Mouse (Mus musculus) myocyte (in vitro differentiated cells): ENCODE data around the gene BC030867.

Source experiments
- POLR2A ChIP-seq: IDR thresholded peaks from one replicate; pipeline ENCODE4 v1.6.1; 2011; ENCODE audit warnings: low read depth, mild to moderate bottlenecking, control low read depth, moderate library complexity; ENCODE audit not compliant: insufficient read length
- POLR2AphosphoS2 ChIP-seq: IDR thresholded peaks from one replicate; pipeline ENCODE4 v1.6.1; 2011; ENCODE audit warnings: low read depth, control low read depth; ENCODE audit not compliant: insufficient read length

DNA sequence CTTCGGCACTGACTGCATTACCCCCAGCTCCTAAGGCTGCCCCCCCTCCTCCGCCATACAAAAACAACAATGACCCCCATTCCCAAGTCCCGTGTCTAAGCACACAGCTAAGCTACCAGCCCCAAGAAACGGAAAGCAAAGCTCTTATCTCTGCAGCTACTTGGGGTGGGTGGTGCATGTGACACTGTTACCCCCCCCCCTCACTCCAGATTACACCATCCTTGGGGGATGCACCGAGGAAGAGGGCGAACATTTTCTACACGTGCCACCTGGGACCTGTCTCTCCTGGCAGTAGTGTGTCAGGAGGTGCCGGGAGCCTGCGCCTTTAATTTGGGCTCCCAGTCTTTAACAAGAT is 20.5 kb upstream of the BC030867 start:
- TF ChIP-seq POLR2A (no peak), POLR2AphosphoS2 (no peak)
